Mouse (Mus musculus) midbrain, postnatal 0 days (tissue): Measurements from ENCODE around the gene 1700007K13Rik. TPM values are rescaled to one million over a fixed set of nuclear protein-coding genes. Genes with fewer than 3 reads are reported as not detected.
"Not testable (repeated sequence)": the region's sequence is repeated elsewhere in the genome, so short reads cannot be mapped to it uniquely, and the experiment has no call there.

Experiments
- ATAC-seq: fragments of 200-750 bp; cut with Nextera tagmentation; 2 replicates; pipeline ENCODE4 v1.8.0; 2017; ENCODE audit warnings: moderate number of reproducible peaks, mild to moderate bottlenecking, moderate TSS enrichment, moderate library complexity; ENCODE audit not compliant: low FRiP score
- DNase-seq: peaks from one replicate; pipeline ENCODE4 v3.0.0-alpha.2; 2015; ENCODE audit warnings: low spot score
- H3K27ac ChIP-seq: fragments of 300-500 bp; sonication (generic); 2 replicates; pipeline ENCODE4 v1.5.1; 2014; ENCODE audit warnings: low read depth, mild to moderate bottlenecking, low read length, mixed read lengths
- H3K27me3 ChIP-seq: fragments of 300-500 bp; sonication (generic); 2 replicates; pipeline ENCODE4 v1.6.1; 2014; ENCODE audit warnings: low read length, control low read depth, mixed read lengths; ENCODE audit not compliant: insufficient read depth
- H3K36me3 ChIP-seq: fragments of 300-500 bp; sonication (generic); 2 replicates; pipeline ENCODE4 v1.6.1; 2014; ENCODE audit warnings: low read length, control low read depth, mixed read lengths; ENCODE audit not compliant: insufficient read depth
- H3K4me1 ChIP-seq: fragments of 300-500 bp; sonication (generic); 2 replicates; pipeline ENCODE4 v1.6.1; 2014; ENCODE audit warnings: mild to moderate bottlenecking, control low read depth, antibody characterized with exemption, low read length, mixed read lengths; ENCODE audit not compliant: insufficient read depth
- H3K4me2 ChIP-seq: fragments of 300-500 bp; sonication (generic); 2 replicates; pipeline ENCODE4 v1.6.1; 2014; ENCODE audit warnings: low read depth, mild to moderate bottlenecking, low read length, mixed read lengths; ENCODE audit not compliant: poor library complexity, severe bottlenecking
- H3K4me3 ChIP-seq: fragments of 300-500 bp; sonication (generic); 2 replicates; pipeline ENCODE4 v1.5.1; 2014; ENCODE audit warnings: low read depth, mild to moderate bottlenecking, low read length, moderate library complexity
- H3K9ac ChIP-seq: fragments of 300-500 bp; sonication (generic); replicated peaks from 2 replicates; pipeline ENCODE4 v1.6.1; 2014; ENCODE audit warnings: mild to moderate bottlenecking, low read length, moderate library complexity, mixed read lengths; ENCODE audit not compliant: poor library complexity, severe bottlenecking
- H3K9me3 ChIP-seq: fragments of 300-500 bp; sonication (generic); 2 replicates; pipeline ENCODE4 v1.6.1; 2016; ENCODE audit warnings: low read length, control low read depth
- CTCF ChIP-seq: IDR thresholded peaks from 2 replicates; pipeline ENCODE4 v1.5.1; 2016; ENCODE audit warnings: antibody characterized with exemption, mild to moderate bottlenecking
- WGBS: fragments of 180-500 bp; shearing (Covaris S2); extraction: QIAGEN DNeasy Blood & Tissue Kit; methylation state at CpG from one replicate; pipeline ENCODE4 v1.1.7; 2014; 5-methylcytosine and 5-hydroxymethylcytosine counted together
- polyA plus RNA-seq: library from polyadenylated mRNA; unstranded; fragments of >200 nt; fragmentation: Nextera tagmentation; extraction: Ambion mirVana; gene quantifications from 2 replicates; pipeline ENCODE4 v1.2.1, GENCODE M21; 2015
- total RNA-seq: library from RNA; depleted of rRNA; stranded (reverse); fragments of >200 nt; gene quantifications from 2 replicates; pipeline ENCODE4 v1.2.3, GENCODE M21; 2014

The 1700007K13Rik gene
- total and polyA plus RNA-seq, 2 experiments from 2014 or later = 5.8 to 6.2 TPM

- H3K9me3 ChIP-seq = no peaks in the 10 kb centered on the region
- WGBS = 80% methylated on average over 20 of the region's 20 CpGs
- DNase-seq = no peak
- no peaks in the 10 kb centered on the region for H3K36me3 ChIP-seq
- ATAC-seq = no peak
- no peak overlapping the region for H3K4me2 ChIP-seq
- TF ChIP-seq CTCF = no peak
- H3K27me3 ChIP-seq = no peaks in the 10 kb centered on the region
- no peak overlapping the region for H3K4me3 ChIP-seq
- no peak overlapping the region; the same call in 1 of the 2 replicates for H3K27ac ChIP-seq
- H3K4me1 ChIP-seq = no peaks in the 10 kb centered on the region
- H3K9ac ChIP-seq = no peak overlapping the region
Observed at GRCm38 (mm10) chr2:28479208-28480204, 13.4 kb upstream of the 1700007K13Rik start.

GRCm38 (mm10) chr2:28477993-28478392, 11.9 kb upstream of the 1700007K13Rik start:
- not testable (repeated sequence) for H3K4me3 ChIP-seq, H3K27me3 ChIP-seq, H3K36me3 ChIP-seq, H3K4me2 ChIP-seq, H3K9ac ChIP-seq, H3K4me1 ChIP-seq, H3K9me3 ChIP-seq, ATAC-seq, DNase-seq, H3K27ac ChIP-seq
- 91% methylated on average over 5 of the region's 5 CpGs for WGBS

DNA sequence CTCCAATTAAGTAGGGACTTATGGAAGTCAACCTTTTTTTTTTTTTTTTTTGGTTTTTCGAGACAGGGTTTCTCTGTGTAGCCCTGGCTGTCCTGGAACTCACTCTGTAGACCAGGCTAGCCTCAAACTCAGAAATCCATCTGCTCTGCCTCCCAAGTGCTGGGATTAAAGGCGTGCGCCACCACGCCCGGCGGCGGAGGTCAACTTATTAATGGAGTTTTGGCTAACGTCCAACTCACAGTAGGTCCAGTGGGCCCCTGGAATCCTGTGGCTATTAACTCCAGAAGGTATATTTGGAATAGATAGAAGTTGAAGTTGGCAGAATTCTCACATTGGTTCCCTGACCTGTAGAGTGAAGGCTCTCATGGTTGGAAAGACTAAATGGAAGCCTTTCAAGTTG, 5.9 kb upstream of the 1700007K13Rik start:
- H3K9me3 ChIP-seq, H3K9ac ChIP-seq, H3K4me1 ChIP-seq, H3K27ac ChIP-seq, H3K27me3 ChIP-seq, DNase-seq, H3K4me2 ChIP-seq, H3K4me3 ChIP-seq, ATAC-seq: not testable (repeated sequence)
- WGBS = 97% methylated on average over 8 of the region's 8 CpGs
- peaks cover 18% of the 10 kb centered on the region for H3K36me3 ChIP-seq

- Histone ChIP-seq H3K4me1 (peaks cover 14% of the 10 kb centered on the region), H3K36me3 (peaks cover 18% of the 10 kb centered on the region), H3K4me3 (no peak overlapping the region), H3K4me2 (no peak overlapping the region), H3K9ac (no peak overlapping the region), H3K9me3 (0 out of 2 replicates have a peak, but pooled peaks cover 3% of the 10 kb centered on the region), H3K27ac (no peak overlapping the region), H3K27me3 (no peaks in the 10 kb centered on the region)
- 94% methylated on average over 2 of the region's 2 CpGs for WGBS
- TF ChIP-seq CTCF = no peak
- ATAC-seq (no peak), DNase-seq (no peak)
Observed at GRCm38 (mm10) chr2:28470591-28470990, 4.5 kb upstream of the 1700007K13Rik start.

DNA sequence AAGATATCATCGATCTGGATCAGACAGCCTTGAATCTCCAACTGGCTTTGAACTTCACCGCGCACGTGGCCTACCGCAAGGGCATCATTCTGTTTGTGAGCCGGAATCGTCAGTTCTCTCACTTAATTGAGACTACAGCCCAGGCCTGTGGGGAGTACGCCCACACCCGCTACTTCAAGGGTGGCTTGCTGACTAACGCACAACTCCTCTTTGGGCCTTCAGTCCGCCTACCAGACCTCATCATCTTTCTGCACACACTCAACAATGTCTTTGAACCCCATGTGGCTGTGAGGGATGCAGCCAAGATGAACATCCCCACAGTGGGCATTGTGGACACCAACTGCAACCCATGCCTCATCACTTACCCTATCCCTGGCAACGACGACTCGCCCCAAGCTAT, 3.3 kb upstream of the 1700007K13Rik start:
- no peak for TF ChIP-seq CTCF
- 0 out of 2 replicates have a peak, but pooled peaks cover 3% of the 10 kb centered on the region for H3K9me3 ChIP-seq
- peaks cover 18% of the 10 kb centered on the region for H3K36me3 ChIP-seq
- H3K4me1 ChIP-seq = peaks cover 14% of the 10 kb centered on the region
- ATAC-seq (no peak), DNase-seq (no peak)
- 98% methylated on average over 14 of the region's 14 CpGs for WGBS
- H3K9ac ChIP-seq = no peak overlapping the region
- no peak overlapping the region for H3K4me2 ChIP-seq
- no peak overlapping the region for H3K4me3 ChIP-seq
- H3K27me3 ChIP-seq = no peaks in the 10 kb centered on the region
- H3K27ac ChIP-seq = no peak overlapping the region
